Mouse (Mus musculus): Measurements from ENCODE around the gene Mettl24.

Mettl24 gene

DNA sequence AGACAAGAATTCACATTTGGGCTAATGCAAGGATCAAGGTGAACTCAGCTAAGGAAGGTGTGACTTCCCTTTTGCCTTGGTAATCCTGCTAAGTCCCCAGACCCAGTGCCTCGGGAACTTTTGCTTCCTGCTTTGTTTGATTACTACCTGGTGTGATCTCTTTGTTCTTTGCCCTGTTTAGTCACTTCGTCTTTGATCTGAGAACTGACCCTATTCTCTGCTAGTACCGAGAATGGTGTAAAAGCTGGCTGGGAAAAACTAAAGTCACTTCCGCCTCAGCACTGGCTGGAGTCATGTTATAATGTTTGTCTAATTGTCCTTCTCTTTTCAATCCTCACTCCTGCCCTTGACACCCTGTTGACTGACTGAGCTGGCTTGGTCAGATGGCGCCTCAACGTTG is 133.4 kb downstream of the Mettl24 start:
- DNase-seq, result no peak

DNA sequence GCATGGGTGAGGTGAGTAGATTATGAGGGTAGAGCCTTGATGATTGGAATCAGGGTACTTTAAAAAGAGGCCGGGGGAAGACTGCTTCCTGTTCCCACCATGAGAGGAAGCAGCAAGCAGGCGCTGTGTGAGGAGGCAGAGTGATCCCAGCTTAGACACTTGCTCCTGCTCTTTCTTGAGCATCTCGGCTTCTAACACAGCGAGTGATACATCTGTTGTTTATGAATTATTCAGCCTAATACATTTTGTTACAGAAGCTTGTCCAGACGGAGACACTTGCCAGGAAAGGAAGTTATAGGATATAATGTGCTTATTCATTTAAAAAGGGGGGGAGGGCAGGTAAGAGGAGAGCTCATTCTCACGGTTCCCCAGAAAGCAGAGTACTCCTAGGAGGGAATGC is 142.9 kb downstream of the Mettl24 start:
- no peak for DNase-seq

DNA sequence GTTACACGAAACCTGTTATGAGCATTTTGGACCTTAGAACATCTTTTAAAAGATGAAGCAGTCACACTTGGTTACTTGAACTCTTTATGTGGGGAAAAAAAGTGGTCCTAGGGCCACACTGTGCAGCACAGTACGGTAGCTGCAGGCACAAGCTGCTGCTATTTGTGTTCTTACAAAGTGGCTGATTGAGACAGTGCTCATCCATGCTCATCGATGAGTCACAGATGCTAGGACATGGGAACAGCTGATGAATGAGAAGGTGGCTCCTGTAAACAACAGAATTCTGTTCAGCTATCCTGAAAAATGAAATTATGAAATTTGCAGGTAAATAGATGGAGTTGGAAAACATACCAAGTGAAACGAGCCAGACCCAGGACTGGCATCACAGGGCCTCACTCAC is 144.6 kb downstream of the Mettl24 start:
- no peak for DNase-seq

- DNase-seq, result no peak
These were observed 147.2 kb downstream of the Mettl24 start for GRCm38 (mm10) chr10:40830312-40830711.

- DNase-seq, result no peak
These were observed 148.2 kb downstream of the Mettl24 start for GRCm38 (mm10) chr10:40831267-40831666.

- DNase-seq, result no peak
These were observed 157.0 kb downstream of the Mettl24 start for GRCm38 (mm10) chr10:40840086-40840485.

GRCm38 (mm10) chr10:40843841-40844240 is 160.8 kb downstream of the Mettl24 start:
- no peak for DNase-seq

DNA sequence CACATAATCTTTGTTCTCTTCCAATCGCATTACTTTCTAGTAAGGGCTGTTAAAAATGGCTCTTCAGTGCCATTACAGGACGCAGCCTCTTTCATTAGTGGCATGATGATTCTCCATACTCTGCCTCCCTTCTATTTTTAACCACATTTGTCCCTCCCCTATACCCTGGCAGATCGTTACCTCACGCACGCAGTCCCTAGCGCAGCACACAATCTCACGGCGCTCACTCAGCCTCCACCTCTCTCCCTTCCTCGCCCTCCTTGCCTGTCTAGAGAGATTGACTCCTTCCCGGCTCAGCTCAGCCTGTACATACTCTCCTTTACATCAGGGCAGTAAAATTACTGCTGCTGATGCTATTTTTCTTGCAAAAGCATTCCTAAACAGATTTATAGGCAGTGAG is 161.5 kb downstream of the Mettl24 start:
- no peak for DNase-seq

DNA sequence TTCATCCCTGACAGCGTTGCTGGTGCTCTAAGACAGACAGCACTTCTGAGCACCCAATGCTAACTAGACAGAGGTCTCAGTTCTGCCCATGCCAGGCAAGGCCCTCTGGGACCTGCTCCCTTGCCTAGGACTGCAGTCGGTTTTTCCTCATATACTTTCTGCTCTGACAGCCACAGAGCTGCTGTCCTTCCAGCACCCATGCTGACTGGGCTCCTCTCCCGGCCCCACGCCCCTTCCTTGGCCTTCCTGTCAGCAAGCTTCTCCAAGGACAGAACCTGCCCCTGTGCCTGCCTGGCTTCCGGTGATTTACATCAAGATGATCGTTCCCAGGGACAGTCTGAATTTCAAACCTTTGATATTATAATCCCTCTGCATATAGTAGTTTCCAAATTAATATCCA is 162.5 kb downstream of the Mettl24 start:
- no peak for DNase-seq

GRCm38 (mm10) chr10:40847176-40847874 is 164.2 kb downstream of the Mettl24 start:
- no peak for DNase-seq

GRCm38 (mm10) chr10:40850644-40851043 is 167.6 kb downstream of the Mettl24 start:
- DNase-seq, result no peak

DNA sequence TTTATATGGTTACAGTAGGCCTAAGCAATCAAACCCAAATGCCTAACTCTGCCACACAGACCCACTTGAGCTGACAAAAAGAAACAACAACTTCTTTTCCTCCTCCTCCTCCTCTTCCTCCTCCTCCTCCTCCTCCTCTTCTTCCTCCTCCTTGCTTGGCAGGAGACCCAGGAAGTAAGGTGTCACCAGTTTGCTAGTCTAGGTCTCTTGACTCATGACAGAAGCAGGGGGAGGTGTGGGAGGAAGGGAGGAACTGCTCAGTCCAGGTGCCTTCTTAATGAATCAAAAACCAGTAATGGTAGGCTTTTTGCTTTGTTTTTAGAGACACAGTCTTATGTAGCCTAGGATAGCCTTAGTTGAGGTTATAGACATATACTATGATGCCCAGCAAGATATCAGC is 168.1 kb downstream of the Mettl24 start:
- no peak for DNase-seq

GRCm38 (mm10) chr10:40855616-40856015 is 172.5 kb downstream of the Mettl24 start:
- no peak for DNase-seq

DNA sequence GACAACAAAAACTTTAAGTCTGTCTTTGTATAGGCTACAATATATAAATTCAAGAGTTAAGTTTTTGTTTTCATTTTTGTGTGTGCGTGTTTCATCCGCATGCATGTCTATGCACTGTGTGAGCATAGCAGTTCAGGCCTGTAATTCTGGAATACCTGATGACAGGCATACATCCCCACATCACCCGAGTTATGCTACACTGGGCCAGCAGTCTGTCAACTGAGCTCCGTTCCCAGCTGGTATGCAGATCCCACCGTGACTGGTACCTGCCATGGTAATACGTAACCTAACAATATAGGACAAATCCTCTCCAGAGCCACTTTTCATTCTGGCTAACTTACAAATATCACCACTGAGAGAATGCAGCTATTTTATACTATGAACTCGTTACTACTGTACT is 173.6 kb downstream of the Mettl24 start:
- no peak for DNase-seq

DNA sequence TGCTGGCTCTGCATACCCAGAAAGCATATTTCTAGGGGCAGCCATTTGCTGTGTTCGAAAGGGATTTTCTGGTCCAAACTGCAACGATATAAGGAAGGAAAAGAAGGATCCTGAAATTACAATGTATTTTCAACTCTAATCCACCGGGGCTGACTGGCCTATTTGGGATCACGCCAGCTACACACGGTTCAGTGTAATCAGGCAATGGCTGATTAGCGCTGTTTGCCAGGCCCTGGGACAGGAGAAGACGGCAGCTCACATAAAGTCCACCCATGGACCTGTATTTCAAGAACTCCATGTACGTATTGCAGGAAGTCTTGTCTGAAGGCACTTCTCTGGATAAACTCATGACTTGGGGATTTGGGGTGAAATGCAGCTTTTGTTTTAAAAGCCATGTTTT is 174.5 kb downstream of the Mettl24 start:
- DNase-seq, result no peak

All from thymus, postnatal 14 days (tissue).